Mouse (Mus musculus): Measurements from ENCODE around the gene AK157302. TPM values are rescaled to one million over a fixed set of nuclear protein-coding genes. Genes with fewer than 3 reads are reported as not detected.

The AK157302 gene
- polyA plus RNA-seq (2012; rRNA removed), result 0.29 and 0.33 TPM in 2 replicates

DNA sequence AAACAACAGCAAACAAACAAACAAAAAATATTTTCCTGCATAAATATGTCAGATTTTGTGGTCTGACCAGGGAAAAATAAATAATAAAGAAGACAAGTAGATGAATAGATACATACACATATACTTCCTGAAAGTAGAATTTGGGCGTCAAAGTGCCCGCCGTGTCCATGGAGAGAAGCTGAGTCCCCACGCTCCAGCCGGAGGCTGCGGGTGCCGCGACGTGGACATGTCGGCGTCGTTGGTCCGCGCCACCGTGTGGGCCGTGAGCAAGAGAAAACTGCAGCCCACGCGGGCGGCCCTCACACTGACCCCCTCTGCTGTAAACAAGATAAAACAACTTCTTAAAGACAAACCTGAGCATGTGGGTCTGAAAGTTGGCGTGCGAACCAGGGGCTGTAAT is at the start of gene AK157302:
TSS of gene AK157302 (plus strand) at position 144 of the 400 bp plus-strand sequence.

DNA sequence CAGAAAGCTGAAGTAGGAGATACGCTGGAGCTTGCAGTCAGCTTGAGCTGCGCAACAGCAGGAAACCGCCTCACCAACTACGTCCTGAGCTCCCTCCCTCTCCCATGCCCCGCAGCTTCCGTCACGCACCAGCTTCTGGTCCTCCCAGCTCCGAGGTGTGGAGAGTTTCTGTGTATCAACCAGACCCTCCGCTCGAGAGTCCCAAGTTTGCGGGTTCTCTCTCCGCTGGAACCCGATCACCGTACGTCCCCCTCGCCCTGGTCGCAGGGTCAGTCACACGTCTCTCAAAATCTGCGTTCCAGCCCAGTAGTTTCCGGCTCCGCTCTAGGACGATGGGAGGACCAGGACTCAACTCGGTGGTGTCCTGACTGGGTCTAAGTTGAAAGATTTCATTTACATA is 41.6 kb upstream of the AK157302 start, which contains the start of gene Zscan26:
TSS of gene Zscan26 (minus strand) at position 282 of the 400 bp plus-strand sequence.

DNA sequence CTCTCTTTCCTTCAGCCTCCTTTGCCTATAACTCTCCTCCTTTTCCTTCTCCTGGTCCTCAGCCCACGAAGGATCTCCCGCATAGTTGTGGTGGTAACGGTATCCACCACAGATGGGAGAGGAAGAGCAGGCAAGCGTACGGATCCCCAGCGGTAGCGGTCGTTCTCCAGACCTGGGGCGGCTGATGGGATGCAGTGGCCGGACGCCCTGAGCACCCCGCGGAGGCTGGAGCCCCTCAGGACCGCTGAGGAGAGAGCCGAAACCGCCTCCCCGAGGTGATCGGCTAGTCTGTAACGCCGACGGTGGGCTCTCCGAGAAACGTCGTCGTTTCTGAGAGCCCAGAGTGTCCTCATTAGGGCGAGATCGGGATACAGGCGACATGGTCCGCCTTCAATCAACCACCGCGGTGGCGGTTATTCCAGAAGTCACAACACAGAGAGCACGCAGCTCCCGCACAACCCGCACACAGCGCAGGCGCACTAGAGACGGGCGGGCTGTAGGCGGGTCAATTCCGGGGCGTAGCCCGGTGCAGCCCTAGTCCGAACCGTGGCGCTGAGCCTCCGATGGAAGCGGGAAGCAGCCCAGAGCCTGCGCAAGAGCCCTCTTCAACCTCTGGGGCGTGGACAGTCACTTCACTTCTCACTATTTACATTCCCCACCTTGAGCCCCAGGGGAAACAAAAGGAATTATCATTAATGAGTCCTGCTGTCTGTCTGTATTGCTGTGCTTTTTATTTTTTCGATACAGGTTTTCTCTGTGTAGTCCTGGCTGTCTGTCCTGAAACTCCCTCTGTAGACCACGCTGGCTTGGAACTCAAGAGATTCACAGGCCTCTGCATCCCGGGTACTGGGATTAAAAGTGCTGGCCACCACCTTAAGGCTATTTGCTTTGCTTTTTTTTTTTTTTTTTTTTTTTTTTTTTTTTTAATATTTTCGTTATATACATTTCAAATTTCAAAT is 26.7 kb upstream of the AK157302 start, which contains the start of gene Nkapl:
TSS of gene Nkapl (minus strand) at position 449 of the 959 bp plus-strand sequence.

DNA sequence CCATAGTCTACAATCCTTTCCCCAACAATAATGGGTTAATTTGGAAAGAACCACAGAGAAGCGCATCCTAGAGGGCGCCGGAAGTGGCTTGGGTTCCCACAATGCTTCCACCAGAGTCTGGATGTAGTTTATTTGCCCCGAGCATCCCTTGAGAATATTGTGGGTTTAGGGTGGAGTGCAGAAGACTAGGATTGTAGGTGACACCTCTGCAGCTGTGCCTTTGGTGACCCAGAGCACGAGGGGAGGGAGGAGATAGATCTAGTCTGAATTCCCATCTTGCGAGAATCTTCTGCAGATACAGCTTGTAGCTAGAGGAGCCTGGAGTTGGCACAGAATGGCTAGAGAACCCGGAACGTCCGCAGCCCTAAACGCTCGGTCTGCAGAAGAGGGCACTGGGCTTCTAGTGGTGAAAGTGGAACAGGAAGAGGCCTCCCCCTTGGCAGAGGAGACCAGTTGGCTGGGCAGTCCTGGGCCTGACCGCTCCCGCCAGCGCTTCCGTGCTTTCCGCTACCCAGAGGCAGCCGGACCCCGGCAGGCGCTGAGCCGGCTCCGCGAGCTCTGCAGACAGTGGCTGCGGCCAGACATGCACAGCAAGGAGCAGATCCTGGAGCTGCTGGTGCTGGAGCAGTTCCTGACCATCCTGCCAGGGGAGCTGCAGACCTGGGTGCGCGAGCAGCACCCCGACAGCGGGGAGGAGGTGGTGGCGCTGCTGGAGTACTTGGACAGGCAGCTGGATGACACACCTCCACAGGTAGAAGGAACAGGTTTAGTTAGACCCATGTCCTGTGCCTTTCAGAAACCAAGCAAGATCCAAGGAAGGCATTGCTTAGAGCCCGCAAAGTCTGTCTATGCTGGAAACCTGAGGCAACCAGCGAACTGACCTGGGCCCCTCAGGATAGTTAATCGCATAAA is 16.0 kb upstream of the AK157302 start, which contains the start of the genes Zkscan4 and Gm10065:
TSS of gene Zkscan4 (plus strand) at position 149 of the 912 bp plus-strand sequence.
TSS of gene Gm10065 (minus strand) at position 683 of the 912 bp plus-strand sequence.

DNA sequence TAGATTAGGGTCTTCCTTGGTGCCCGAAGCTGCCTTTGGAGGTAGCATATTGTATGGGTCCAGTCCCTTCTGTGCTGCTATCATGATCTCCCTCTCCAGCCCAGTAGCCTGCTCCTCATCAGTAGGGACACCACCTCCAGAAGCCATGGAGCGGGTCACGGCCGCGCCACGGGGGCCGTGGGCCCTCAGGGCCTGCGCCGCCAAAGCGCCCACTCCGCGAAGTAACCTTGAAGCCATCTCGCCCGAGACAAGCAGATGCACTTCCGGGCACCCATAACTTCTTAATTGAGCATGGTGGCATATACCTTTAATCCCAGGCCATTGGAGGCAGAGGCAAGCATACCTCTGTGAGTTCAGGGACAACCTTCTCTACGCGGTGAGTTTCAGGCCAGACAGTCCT is 6.2 kb downstream of the AK157302 start, which contains the start of gene Gm11273:
TSS of gene Gm11273 (minus strand) at position 237 of the 400 bp plus-strand sequence.

DNA sequence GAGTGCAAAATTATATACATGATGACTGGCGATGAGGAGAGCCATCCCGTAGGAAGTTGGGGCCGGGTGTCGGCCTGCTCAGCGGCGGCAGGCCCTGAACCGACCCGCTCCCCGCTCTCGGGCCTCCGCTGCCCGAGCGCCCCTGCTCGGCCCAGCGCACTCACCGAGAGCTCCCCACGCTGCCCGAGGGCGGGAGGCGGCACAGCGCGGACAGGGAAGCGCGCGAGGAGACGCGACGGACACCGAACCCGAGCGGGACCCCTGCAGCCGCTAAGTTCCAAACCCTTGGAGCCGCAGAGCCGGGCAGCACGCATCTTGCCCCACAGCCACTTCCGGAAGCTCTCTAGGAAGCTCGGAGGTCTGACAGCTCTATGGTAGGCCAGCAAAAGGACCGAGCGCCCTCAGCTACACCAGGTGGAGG is 35.8 kb downstream of the AK157302 start, which contains the start of gene Zkscan8:
TSS of gene Zkscan8 (minus strand) at position 340 of the 421 bp plus-strand sequence.

DNA sequence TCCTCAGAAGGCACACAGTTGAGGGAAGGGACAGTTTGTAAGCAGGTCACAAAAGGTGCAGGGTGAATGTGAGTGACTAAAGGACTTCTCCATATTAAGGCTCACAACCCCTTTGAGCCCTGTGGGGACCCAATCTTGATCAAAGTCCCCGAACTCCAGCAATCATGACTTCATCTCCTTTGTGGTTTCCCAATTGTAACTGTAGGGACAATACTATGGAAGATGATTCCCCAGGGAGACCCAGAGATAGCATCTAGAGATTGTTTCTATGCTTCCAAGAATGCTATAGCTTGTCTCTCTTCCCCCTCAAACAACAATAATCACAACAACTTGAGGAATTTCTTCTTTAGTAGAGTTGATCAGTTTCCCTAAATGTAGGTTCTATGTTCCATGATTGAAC is 47.7 kb downstream of the AK157302 start, which contains the start of gene Olfr1366:
TSS of gene Olfr1366 (minus strand) at position 101 of the 400 bp plus-strand sequence.

Other genes starting within 250 kb of the AK157302 start
- gene Gpx5, start 202.5 kb upstream of the AK157302 start, polyA plus RNA-seq (2012; rRNA removed), result 0.02 TPM in 1 of 2 replicates, not detected in the other
- gene Gpx6, start 183.1 kb upstream of the AK157302 start, polyA plus RNA-seq (2012; rRNA removed), result not detected in 2 replicates
- gene Olfr1367, start 148.3 kb upstream of the AK157302 start, polyA plus RNA-seq (2012; rRNA removed), result not detected in 2 replicates
- gene Zscan12, start 132.4 kb upstream of the AK157302 start, polyA plus RNA-seq (2012; rRNA removed), result 10.3 and 11.3 TPM in 2 replicates
- 74.8 and 89.9 TPM in 2 replicates for gene Zkscan3, start 92.5 kb upstream of the AK157302 start, polyA plus RNA-seq (2012; rRNA removed)
- 4.3 and 4.4 TPM in 2 replicates for gene Pgbd1, start 54.2 kb upstream of the AK157302 start, polyA plus RNA-seq (2012; rRNA removed)
- gene Zscan26, start 41.5 kb upstream of the AK157302 start, polyA plus RNA-seq (2012; rRNA removed), result 38.9 and 40.7 TPM in 2 replicates
- gene Nkapl, start 26.7 kb upstream of the AK157302 start, polyA plus RNA-seq (2012; rRNA removed), result 0.96 and 0.98 TPM in 2 replicates
- gene Zkscan4, start 16.3 kb upstream of the AK157302 start, polyA plus RNA-seq (2012; rRNA removed), result 5.1 and 5.3 TPM in 2 replicates
- gene Gm10065, start 15.8 kb upstream of the AK157302 start, polyA plus RNA-seq (2012; rRNA removed), result not detected in 2 replicates
- 4.1 and 4.4 TPM in 2 replicates for gene Gm11273, start 6.2 kb downstream of the AK157302 start, polyA plus RNA-seq (2012; rRNA removed)
- gene Zkscan8, start 35.9 kb downstream of the AK157302 start, polyA plus RNA-seq (2012; rRNA removed), result 10.2 and 11.0 TPM in 2 replicates
- gene Olfr1366, start 47.6 kb downstream of the AK157302 start, polyA plus RNA-seq (2012; rRNA removed), result not detected in 2 replicates
- not detected in 2 replicates for gene Olfr1535, start 64.7 kb downstream of the AK157302 start, polyA plus RNA-seq (2012; rRNA removed)
- not detected in 2 replicates for gene Olfr1364, start 86.5 kb downstream of the AK157302 start, polyA plus RNA-seq (2012; rRNA removed)
- not detected in 2 replicates for gene Olfr1362, start 118.8 kb downstream of the AK157302 start, polyA plus RNA-seq (2012; rRNA removed)
- not detected in 2 replicates for gene Olfr11, start 147.3 kb downstream of the AK157302 start, polyA plus RNA-seq (2012; rRNA removed)
- gene Olfr1361, start 168.2 kb downstream of the AK157302 start, polyA plus RNA-seq (2012; rRNA removed), result not detected in 2 replicates
- not detected in 2 replicates for gene Olfr1360, start 182.2 kb downstream of the AK157302 start, polyA plus RNA-seq (2012; rRNA removed)
- gene Olfr1359, start 202.9 kb downstream of the AK157302 start, polyA plus RNA-seq (2012; rRNA removed), result not detected in 2 replicates
- gene Hist1h2bl, start 220.9 kb downstream of the AK157302 start, polyA plus RNA-seq (2012; rRNA removed), result 6.6 and 13.7 TPM in 2 replicates
- 11.5 and 14.4 TPM in 2 replicates for gene Hist1h2ai, start 221.2 kb downstream of the AK157302 start, polyA plus RNA-seq (2012; rRNA removed)
- 23.9 and 36.2 TPM in 2 replicates for gene Hist1h3h, start 222.4 kb downstream of the AK157302 start, polyA plus RNA-seq (2012; rRNA removed)
- 6.2 and 11.0 TPM in 2 replicates for gene Hist1h2bm, start 226.8 kb downstream of the AK157302 start, polyA plus RNA-seq (2012; rRNA removed)
- gene Hist1h4j, start 239.8 kb downstream of the AK157302 start, polyA plus RNA-seq (2012; rRNA removed), result 11.4 and 17.3 TPM in 2 replicates

Measured in central nervous system, embryonic 14 days (tissue).